1 mouse cellular context compared by ENCODE assay signal in genomic region chr5:73345254-73345653, GRCm38 (mm10).
TF ChIP-seq lines count a peak whose summit lies in the region.

No protein-coding gene starts in this region.

TF ChIP-seq in CH12.LX, 34 proteins besides CTCF, POLR2A, EP300 and RAD21:
- TF ChIP-seq TBP (conservative IDR thresholded peaks at IDR 0.05; ENCODE audit: low read depth, low read length) (0 out of 2 replicates have a peak, but pooled peaks have one; percentile 36), MAZ (IDR thresholded peaks at IDR 0.05; ENCODE audit: low read depth, low read length) (peak; percentile 58; the same call in 1 of the 2 replicates), SMC3 (IDR thresholded peaks at IDR 0.05; ENCODE audit: low read depth, low read length) (no peak), PAX5 (IDR thresholded peaks at IDR 0.05; ENCODE audit: low read length) (no peak), MAFK (IDR thresholded peaks at IDR 0.05; ENCODE audit: insufficient replicate concordance, low read length) (no peak), TCF12 (IDR thresholded peaks at IDR 0.05; ENCODE audit: low read depth, low read length) (peak; percentile 62; the same call in 1 of the 2 replicates), SIN3A (IDR thresholded peaks at IDR 0.05; ENCODE audit: low read length) (peak; percentile 42; the same call in 1 of the 2 replicates), ZC3H11A (IDR thresholded peaks at IDR 0.05; ENCODE audit: low read depth, low read length) (no peak), BHLHE40 (IDR thresholded peaks at IDR 0.05; ENCODE audit: low read depth, low read length) (peak; percentile 55; the same call in 1 of the 2 replicates), MEF2A (IDR thresholded peaks at IDR 0.05; ENCODE audit: borderline replicate concordance, low read depth, low read length) (peak; percentile 70), IRF4 (IDR thresholded peaks at IDR 0.05; ENCODE audit: low read depth, low read length) (peak; percentile 77), RCOR1 (conservative IDR thresholded peaks at IDR 0.05; ENCODE audit: low read depth, low read length) (no peak; the same call in 1 of the 2 replicates), ETS1 (conservative IDR thresholded peaks at IDR 0.05; ENCODE audit: low read depth, low read length) (peak; percentile 79), USF1 (IDR thresholded peaks at IDR 0.05; ENCODE audit: low read depth, low read length) (no peak)
TF ChIP-seq in CH12.LX: peak in this region for 8.
